Comparison of ENCODE assay signal across 8 mouse cellular contexts in the genomic region with DNA sequence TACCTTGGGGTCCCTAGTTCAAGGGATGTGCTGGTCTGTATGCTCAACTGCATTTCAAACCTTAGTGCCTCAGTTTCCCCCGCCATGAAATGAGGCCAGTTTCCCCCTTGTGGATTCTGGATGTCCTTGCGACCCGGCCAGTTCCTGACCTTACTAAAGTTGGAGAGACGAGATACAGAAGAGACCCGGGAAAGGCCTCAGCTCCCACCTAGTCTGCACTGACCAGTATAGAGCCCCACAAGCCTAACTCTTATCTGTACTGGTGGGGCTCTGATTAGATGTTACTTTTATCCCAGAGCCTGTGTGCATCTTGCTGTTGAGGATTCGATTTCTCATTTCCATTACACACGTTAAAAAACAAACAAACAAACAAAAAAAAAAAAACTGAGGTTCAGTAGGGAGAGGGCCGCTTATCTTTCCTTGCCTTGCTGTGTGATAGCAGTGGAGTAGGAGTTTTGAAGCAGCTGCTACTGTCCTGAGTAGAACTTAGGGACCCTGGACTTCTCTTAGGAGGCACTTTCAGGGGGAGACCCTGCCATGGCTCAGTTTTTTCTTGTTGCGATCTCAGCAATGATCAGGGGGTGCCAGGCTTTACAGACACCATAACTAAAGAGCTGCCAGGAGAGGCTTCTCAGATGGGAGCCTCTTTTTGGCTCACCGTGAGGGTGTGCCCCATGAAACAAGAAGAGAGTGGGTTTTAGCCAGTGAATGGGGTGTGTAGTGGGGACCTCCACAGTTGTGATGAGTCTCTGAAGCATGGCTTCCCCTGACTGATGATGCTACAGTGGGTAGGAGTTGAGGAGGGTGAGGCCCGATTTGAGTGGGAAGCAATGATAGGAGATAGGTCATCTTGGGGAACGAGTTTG. TPM values are rescaled to one million over a fixed set of nuclear protein-coding genes. Genes with fewer than 3 reads are reported as not detected.
DNase-seq lines count a peak whose midpoint lies in the region; ATAC-seq and TF ChIP-seq lines count a peak whose summit lies in the region.

No protein-coding gene starts in this region.

- H3K4me2 ChIP-seq in forebrain, embryonic 16.5 days (ENCODE audit: low read length): peak overlapping the region; percentile 80
- peak overlapping the region; percentile 78 for H3K4me2 ChIP-seq in limb, embryonic 11.5 days (ENCODE audit: low read depth, severe bottlenecking)
- peak overlapping the region; percentile 75 for H3K4me2 ChIP-seq in neural tube, embryonic 11.5 days (ENCODE audit: low read depth)

- peak; percentile 19 for DNase-seq in gastrocnemius, adult 2 months
- DNase-seq in gastrocnemius, postnatal 36 days: no peak
- DNase-seq in spleen, postnatal 10 days (ENCODE audit: low spot score in 2 of 2): peak; percentile 11 to 20
- no peak for DNase-seq in spleen, adult 12 weeks (ENCODE audit: low spot score)
- DNase-seq in limb, embryonic 11.5 days (ENCODE audit: low spot score): peak; percentile 38
- DNase-seq in neural tube, embryonic 11.5 days (ENCODE audit: low spot score): no peak
- no peak for DNase-seq in thymus, adult 18-20 months

- peak overlapping the region; percentile 84 for H3K9ac ChIP-seq in forebrain, embryonic 16.5 days (replicated peaks; ENCODE audit: low read depth, low read length)
- peak overlapping the region; percentile 94 for H3K9ac ChIP-seq in limb, embryonic 11.5 days (ENCODE audit: low read length)
- H3K9ac ChIP-seq in neural tube, embryonic 11.5 days (ENCODE audit: low read length): peak overlapping the region; percentile 88

- H3K27me3 ChIP-seq in forebrain, embryonic 16.5 days (replicated peaks; ENCODE audit: control insufficient read depth, insufficient read depth, low read length): no peaks in the 10 kb centered on the region
- H3K27me3 ChIP-seq in limb, embryonic 11.5 days (ENCODE audit: control insufficient read depth, insufficient read depth, low read length): no peaks in the 10 kb centered on the region
- H3K27me3 ChIP-seq in neural tube, embryonic 11.5 days (ENCODE audit: control insufficient read depth, insufficient read depth, low read length): no peaks in the 10 kb centered on the region

- H3K36me3 ChIP-seq in forebrain, embryonic 16.5 days (ENCODE audit: control insufficient read depth, insufficient read depth): no peaks in the 10 kb centered on the region
- H3K36me3 ChIP-seq in limb, embryonic 11.5 days (ENCODE audit: control insufficient read depth, insufficient read depth, low read length): peaks cover 5% of the 10 kb centered on the region; the same call in 1 of the 2 replicates
- peaks cover 6% of the 10 kb centered on the region; the same call in 1 of the 2 replicates for H3K36me3 ChIP-seq in neural tube, embryonic 11.5 days (ENCODE audit: control insufficient read depth, insufficient read depth, low read length)

- H3K27ac ChIP-seq in gastrocnemius, adult 2 months: peak overlapping the region; percentile 92
- H3K27ac ChIP-seq in forebrain, embryonic 16.5 days (ENCODE audit: low read length): no peak overlapping the region; the same call in 1 of the 2 replicates
- no peak overlapping the region for H3K27ac ChIP-seq in limb, embryonic 11.5 days (replicated peaks; ENCODE audit: low read depth, low read length)
- no peak overlapping the region; the same call in 1 of the 2 replicates for H3K27ac ChIP-seq in neural tube, embryonic 11.5 days (ENCODE audit: low read depth, low read length)

- peak overlapping the region; percentile 96 for H3K4me3 ChIP-seq in gastrocnemius, adult 2 months
- peak overlapping the region; percentile 86 for H3K4me3 ChIP-seq in forebrain, embryonic 16.5 days (replicated peaks; ENCODE audit: low read length)
- peak overlapping the region; percentile 83 for H3K4me3 ChIP-seq in limb, embryonic 11.5 days (ENCODE audit: low read depth, low read length)
- peak overlapping the region; percentile 88 for H3K4me3 ChIP-seq in neural tube, embryonic 11.5 days (ENCODE audit: low read depth, low read length)

- no peak for TF ChIP-seq CTCF in gastrocnemius, adult 2 months (IDR thresholded peaks at IDR 0.05)

- H3K9me3 ChIP-seq in forebrain, embryonic 16.5 days (ENCODE audit: control insufficient read depth, low read length): no peaks in the 10 kb centered on the region
- H3K9me3 ChIP-seq in limb, embryonic 11.5 days (ENCODE audit: control insufficient read depth, low read length): no peaks in the 10 kb centered on the region
- H3K9me3 ChIP-seq in neural tube, embryonic 11.5 days (ENCODE audit: control insufficient read depth, low read length): no peaks in the 10 kb centered on the region

- peaks cover 34% of the 10 kb centered on the region for H3K4me1 ChIP-seq in forebrain, embryonic 16.5 days (replicated peaks; ENCODE audit: control insufficient read depth, insufficient read depth, low read length)
- H3K4me1 ChIP-seq in limb, embryonic 11.5 days (ENCODE audit: control insufficient read depth, insufficient read depth, low read length): peaks cover 10% of the 10 kb centered on the region
- peaks cover 22% of the 10 kb centered on the region for H3K4me1 ChIP-seq in neural tube, embryonic 11.5 days (ENCODE audit: control insufficient read depth, insufficient read depth, low read length)

- 17% methylated on average over 12 of the region's 12 CpGs for WGBS in forebrain, embryonic 16.5 days
- 32% methylated on average over 12 of the region's 12 CpGs for WGBS in limb, embryonic 11.5 days
- 31% methylated on average over 12 of the region's 12 CpGs for WGBS in neural tube, embryonic 11.5 days

- intact Hi-C loops in gastrocnemius, adult 2 months (cut with DNase I): no loop called here
- intact Hi-C loops in gastrocnemius, postnatal 36 days (cut with DNase I): loop anchor here (5.0 to 10.0 kb wide), 2 partner anchors 146 to 177 kb away; partner anchors contain the start of gene Tmem11

- no peak for ATAC-seq in forebrain, embryonic 16.5 days
- ATAC-seq in limb, embryonic 11.5 days (ENCODE audit: insufficient number of reproducible peaks, low FRiP score, low TSS enrichment, low read depth): no peak
- ATAC-seq in neural tube, embryonic 11.5 days (ENCODE audit: insufficient read depth, low FRiP score, low TSS enrichment): no peak

RNA-seq across cellular contexts. Expression of gene Llgl1, which starts 1.0 kb away (rescaled TPM):
- 1 to 10 TPM; 9.0 to 9.5 TPM for total RNA-seq in gastrocnemius, adult 2 months (2021)
- total RNA-seq in gastrocnemius, postnatal 36 days (2021): 1 to 10 TPM; 8.2 to 8.5 TPM
- polyA plus RNA-seq in forebrain, embryonic 16.5 days (2015; fragmentation: Nextera tagmentation; extraction: Ambion mirVana): 78.7 and 86.9 TPM in 2 replicates
- polyA plus RNA-seq in limb, embryonic 11.5 days (2014; fragmentation: Nextera tagmentation; extraction: Ambion mirVana): 98.5 and 102 TPM in 2 replicates
- 98.5 and 111 TPM in 2 replicates for polyA plus RNA-seq in neural tube, embryonic 11.5 days (2014; fragmentation: Nextera tagmentation; extraction: Ambion mirVana)

RNA-seq across cellular contexts. Expression of gene Flii, which starts 26.5 kb away (rescaled TPM):
- total RNA-seq in gastrocnemius, adult 2 months (2021): 100 to 1,000 TPM in 1 of 2 experiments, 10 to 100 TPM in 1; 96.1 to 103 TPM
- 10 to 100 TPM; 91.5 to 95.2 TPM for total RNA-seq in gastrocnemius, postnatal 36 days (2021)
- polyA plus RNA-seq in forebrain, embryonic 16.5 days (2015; fragmentation: Nextera tagmentation; extraction: Ambion mirVana): 82.9 and 85.7 TPM in 2 replicates
- 60.0 and 65.5 TPM in 2 replicates for polyA plus RNA-seq in limb, embryonic 11.5 days (2014; fragmentation: Nextera tagmentation; extraction: Ambion mirVana)
- polyA plus RNA-seq in neural tube, embryonic 11.5 days (2014; fragmentation: Nextera tagmentation; extraction: Ambion mirVana): 66.4 and 75.1 TPM in 2 replicates

RNA-seq across cellular contexts. Expression of gene Mief2, which starts 27.6 kb away (rescaled TPM):
- 10 to 100 TPM; 61.9 to 91.0 TPM for total RNA-seq in gastrocnemius, adult 2 months (2021)
- total RNA-seq in gastrocnemius, postnatal 36 days (2021): 10 to 100 TPM; 70.1 to 91.0 TPM
- 25.5 and 25.7 TPM in 2 replicates for polyA plus RNA-seq in forebrain, embryonic 16.5 days (2015; fragmentation: Nextera tagmentation; extraction: Ambion mirVana)
- polyA plus RNA-seq in limb, embryonic 11.5 days (2014; fragmentation: Nextera tagmentation; extraction: Ambion mirVana): 15.0 and 15.6 TPM in 2 replicates
- 16.7 and 19.0 TPM in 2 replicates for polyA plus RNA-seq in neural tube, embryonic 11.5 days (2014; fragmentation: Nextera tagmentation; extraction: Ambion mirVana)

Comparison
In these comparisons a context has a peak if more than half of its experiments do, and no peak if none do; other contexts are left out.
1. DNase-seq: peak in gastrocnemius, adult 2 months (single experiment), spleen, postnatal 10 days (2 of 2) and limb, embryonic 11.5 days (single experiment); none in gastrocnemius, postnatal 36 days (0 of 2), spleen, adult 12 weeks (single experiment), neural tube, embryonic 11.5 days (single experiment) and thymus, adult 18-20 months (0 of 2).
2. Peak in every context shown above with its lines, with median percentiles within 50 percentile points of each other: H3K4me3 ChIP-seq, H3K4me2 ChIP-seq and H3K9ac ChIP-seq.